Mouse (Mus musculus): ENCODE results near the gene Slx4ip. TPM values are rescaled to one million over a fixed set of nuclear protein-coding genes. Genes with fewer than 3 reads are reported as not detected.
A peak's percentile ranks its signal among the peaks of the same experiment; 100 is the strongest.

Gene Slx4ip
- polyA plus RNA-seq, 1 experiment from 2014 or later: 13.2 TPM

DNA sequence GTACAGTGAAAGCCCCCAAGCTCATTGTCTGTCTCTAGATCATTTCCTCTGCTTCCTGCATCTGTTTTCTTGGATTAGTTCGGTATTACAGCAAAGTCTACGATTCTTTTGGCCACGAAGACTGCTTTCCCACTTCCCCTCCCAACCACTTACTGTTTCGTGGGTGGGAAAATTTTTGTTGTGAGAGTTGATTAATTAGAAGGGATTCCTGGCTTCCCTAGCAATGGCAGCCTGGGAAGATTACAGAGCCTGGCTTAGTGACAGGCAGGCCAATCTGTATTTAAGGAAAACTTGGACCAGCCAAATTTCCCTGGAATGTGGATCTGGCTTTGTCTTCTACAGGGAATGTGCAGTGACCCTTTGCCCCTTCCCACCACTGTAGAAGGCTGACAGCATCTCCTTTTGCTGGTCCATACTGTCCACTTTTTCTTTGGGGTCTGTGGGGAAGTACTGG, 21.0 kb downstream of the Slx4ip start:
- Histone ChIP-seq H3K4me3 (no peak overlapping the region), H3K9me3 (no peaks in the 10 kb centered on the region), H3K9ac (replicated peaks) (no peak overlapping the region), H3K27ac (replicated peaks) (no peak overlapping the region), H3K4me2 (replicated peaks) (no peak overlapping the region), H3K27me3 (no peaks in the 10 kb centered on the region), H3K36me3 (no peaks in the 10 kb centered on the region), H3K4me1 (peaks cover 17% of the 10 kb centered on the region)
- WGBS: 12% methylated on average over 4 of the region's 4 CpGs
- ATAC-seq (ENCODE audit: low FRiP score, low read depth): no peak

GRCm38 (mm10) chr2:136913021-136913420, 22.0 kb downstream of the Slx4ip start:
- H3K27ac ChIP-seq (replicated peaks): 0 out of 2 replicates have a peak overlapping the region, but pooled peaks have one; percentile 25
- no peak overlapping the region for H3K9ac ChIP-seq (replicated peaks)
- ATAC-seq (ENCODE audit: low FRiP score, low read depth): no peak
- no peaks in the 10 kb centered on the region for H3K27me3 ChIP-seq
- no peaks in the 10 kb centered on the region for H3K36me3 ChIP-seq
- no peak overlapping the region for H3K4me3 ChIP-seq
- 15% methylated on average over 3 of the region's 3 CpGs for WGBS
- H3K9me3 ChIP-seq: no peaks in the 10 kb centered on the region
- H3K4me2 ChIP-seq (replicated peaks): no peak overlapping the region
- H3K4me1 ChIP-seq: peaks cover 17% of the 10 kb centered on the region

DNA sequence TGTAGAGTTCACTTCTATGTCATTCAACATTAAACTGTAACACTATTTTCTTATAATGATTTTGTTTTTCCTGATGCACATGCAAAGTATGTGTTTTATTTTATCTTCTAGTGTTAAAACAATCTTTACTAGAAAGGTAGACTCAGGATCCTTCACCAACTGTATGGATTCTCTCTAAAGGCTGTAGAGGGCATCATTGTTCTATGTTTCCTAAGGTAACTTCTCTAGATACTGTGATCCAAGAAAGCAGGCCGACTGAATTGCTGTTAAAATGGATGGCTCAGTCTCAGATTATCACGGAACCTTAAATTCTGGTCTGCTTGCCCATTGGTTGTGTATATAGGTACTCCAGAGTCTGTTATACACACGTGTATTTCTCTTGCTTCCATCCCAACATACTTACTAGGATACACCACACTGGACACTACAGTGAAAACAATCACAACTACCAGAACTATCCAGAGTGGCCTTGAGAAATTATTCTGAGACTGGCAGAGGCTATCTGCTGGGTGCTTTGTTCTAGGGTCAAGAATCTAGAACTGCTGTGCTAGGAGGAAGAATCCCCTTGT, 23.4 kb downstream of the Slx4ip start:
- ATAC-seq (ENCODE audit: low FRiP score, low read depth): no peak
- H3K4me1 ChIP-seq: peaks cover 17% of the 10 kb centered on the region
- H3K27ac ChIP-seq (replicated peaks): no peak overlapping the region
- H3K9ac ChIP-seq (replicated peaks): no peak overlapping the region
- no peaks in the 10 kb centered on the region for H3K9me3 ChIP-seq
- H3K4me3 ChIP-seq: no peak overlapping the region
- 47% methylated on average over 3 of the region's 3 CpGs for WGBS
- no peaks in the 10 kb centered on the region for H3K27me3 ChIP-seq
- no peaks in the 10 kb centered on the region for H3K36me3 ChIP-seq
- no peak overlapping the region for H3K4me2 ChIP-seq (replicated peaks)

DNA sequence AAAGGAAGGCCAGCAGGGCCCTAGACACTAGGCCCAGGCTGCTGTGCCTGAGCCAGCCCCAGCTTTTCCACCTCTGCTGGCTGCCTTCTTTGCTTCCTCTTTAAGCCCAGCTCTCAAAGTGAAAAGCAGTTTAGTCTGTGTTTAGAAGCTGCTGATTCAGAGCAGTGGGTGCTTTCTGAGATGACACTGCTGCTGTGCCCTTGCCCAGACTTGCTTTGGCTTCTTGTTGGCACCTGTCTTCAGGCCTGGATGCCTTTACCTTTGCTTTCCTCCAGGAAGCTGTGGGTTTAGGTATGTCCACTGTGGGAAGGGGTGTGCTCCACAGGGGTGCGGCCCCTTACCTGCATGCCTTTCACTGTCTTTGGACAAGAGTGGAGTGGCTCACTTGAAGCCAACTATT, 28.4 kb downstream of the Slx4ip start:
- Histone ChIP-seq H3K9me3 (no peaks in the 10 kb centered on the region), H3K4me3 (no peak overlapping the region), H3K27me3 (no peaks in the 10 kb centered on the region), H3K9ac (replicated peaks) (no peak overlapping the region), H3K4me2 (replicated peaks) (no peak overlapping the region), H3K36me3 (no peaks in the 10 kb centered on the region), H3K27ac (replicated peaks) (no peak overlapping the region), H3K4me1 (no peaks in the 10 kb centered on the region)
- WGBS: 100% methylated on average over 1 of the region's 1 CpGs
- no peak; the same call in 1 of the 2 replicates for ATAC-seq (ENCODE audit: low FRiP score, low read depth)

DNA sequence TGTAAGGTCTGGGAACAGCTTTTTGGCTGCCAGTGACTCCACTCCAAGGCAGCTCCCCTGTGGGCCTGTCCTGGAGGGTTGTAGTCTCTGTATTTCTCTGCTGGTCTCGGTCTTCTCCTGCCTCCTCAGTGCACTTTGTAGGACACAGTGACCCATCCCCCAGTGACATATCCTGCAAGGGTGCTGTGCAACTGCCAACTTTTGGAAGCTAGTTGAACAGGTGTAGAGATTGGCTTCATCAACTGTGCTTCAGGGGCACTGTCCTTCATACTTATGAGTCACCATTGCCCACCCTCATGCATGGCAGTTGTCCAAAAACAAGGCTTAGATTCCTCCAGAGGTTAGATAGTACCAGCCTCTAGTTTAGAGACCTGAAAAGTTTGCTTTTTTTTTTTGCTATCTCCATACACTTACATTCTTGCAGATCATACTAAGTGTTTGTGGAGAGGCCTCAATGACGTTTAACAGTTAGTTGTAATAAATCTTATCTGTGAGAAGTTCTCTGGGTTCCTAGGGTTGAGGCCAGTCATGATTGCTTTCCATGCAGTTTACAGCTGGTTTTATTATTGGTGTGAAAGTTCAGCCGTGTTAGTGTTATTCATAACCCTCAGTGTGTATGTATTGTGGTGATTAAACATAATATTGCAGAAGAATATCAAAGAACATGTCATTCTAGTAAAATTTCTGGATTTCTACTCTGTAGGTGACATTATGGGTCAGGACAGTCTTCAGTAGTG, 29.4 kb downstream of the Slx4ip start:
- Histone ChIP-seq H3K4me2 (replicated peaks) (no peak overlapping the region), H3K4me3 (no peak overlapping the region), H3K27ac (replicated peaks) (no peak overlapping the region), H3K9me3 (no peaks in the 10 kb centered on the region), H3K9ac (replicated peaks) (no peak overlapping the region), H3K4me1 (no peaks in the 10 kb centered on the region), H3K27me3 (no peaks in the 10 kb centered on the region), H3K36me3 (no peaks in the 10 kb centered on the region)
- WGBS: 89% methylated on average over 3 of the region's 3 CpGs
- ATAC-seq (ENCODE audit: low FRiP score, low read depth): no peak

DNA sequence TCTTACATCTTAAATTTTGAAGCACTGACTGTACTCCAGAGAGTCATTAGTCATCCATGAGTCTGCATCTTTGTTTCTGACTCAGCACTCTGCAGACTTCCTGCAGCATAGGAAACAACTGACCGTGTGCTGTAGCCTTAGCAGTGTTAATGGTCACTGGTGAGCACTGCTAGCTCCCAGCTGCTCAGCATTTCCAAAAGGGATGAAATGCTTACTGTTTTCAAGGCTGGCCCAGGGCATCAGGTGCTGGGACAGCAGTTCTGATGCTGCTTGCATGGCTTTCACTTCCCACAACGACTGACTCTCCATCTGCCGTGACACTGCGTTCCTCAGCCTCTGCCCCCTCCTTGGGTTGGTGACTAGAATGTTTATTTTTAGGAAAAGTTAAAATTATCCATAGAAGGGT, 30.0 kb downstream of the Slx4ip start:
- H3K9ac ChIP-seq (replicated peaks): no peak overlapping the region
- H3K36me3 ChIP-seq: no peaks in the 10 kb centered on the region
- H3K4me3 ChIP-seq: no peak overlapping the region
- ATAC-seq (ENCODE audit: low FRiP score, low read depth): 0 out of 2 replicates have a peak, but pooled peaks have one; percentile 34
- no peak overlapping the region for H3K27ac ChIP-seq (replicated peaks)
- H3K4me1 ChIP-seq: no peaks in the 10 kb centered on the region
- no peaks in the 10 kb centered on the region for H3K27me3 ChIP-seq
- 81% methylated on average over 4 of the region's 4 CpGs for WGBS
- H3K9me3 ChIP-seq: no peaks in the 10 kb centered on the region
- no peak overlapping the region for H3K4me2 ChIP-seq (replicated peaks)

DNA sequence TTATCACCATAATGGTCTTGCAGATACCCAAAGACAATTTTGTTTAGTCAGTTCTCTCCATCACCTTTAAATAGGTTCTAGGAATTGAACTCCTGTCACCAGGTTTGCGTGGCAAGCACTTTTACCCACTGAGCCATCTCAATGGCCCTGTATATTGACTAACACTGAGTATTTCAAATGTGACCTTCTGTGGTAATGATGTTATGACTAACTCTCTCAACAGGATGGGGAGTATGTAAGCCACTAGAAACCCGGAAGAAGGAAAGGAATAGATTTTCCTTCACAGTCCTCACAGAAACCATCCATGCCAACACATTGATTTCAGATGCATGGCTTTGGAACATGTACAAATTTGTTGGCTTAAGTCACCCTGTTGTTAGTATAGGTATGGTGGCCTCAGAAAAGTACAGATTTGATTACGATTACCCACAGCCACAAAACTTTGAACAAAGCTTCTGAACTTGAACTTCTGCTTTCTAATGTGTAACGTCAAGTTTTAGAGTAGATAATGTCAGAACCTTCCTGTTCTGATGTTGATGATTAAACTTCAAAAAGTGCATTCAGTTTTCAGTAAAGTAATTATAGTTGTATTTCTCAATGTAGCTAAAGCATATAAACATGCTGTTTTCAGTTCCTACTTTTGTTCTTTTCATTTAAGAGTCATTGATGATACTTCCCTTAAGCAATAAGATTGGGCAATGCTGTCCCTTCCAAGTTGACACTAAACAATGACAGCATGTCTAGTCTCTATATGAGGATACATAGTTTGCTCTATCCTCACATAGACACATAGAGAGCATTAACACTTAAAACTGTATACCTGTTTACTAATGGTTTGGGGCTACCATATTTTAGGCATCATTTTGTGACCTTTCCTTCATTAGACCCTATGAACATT, 45.6 kb downstream of the Slx4ip start:
- Histone ChIP-seq H3K9me3 (no peaks in the 10 kb centered on the region), H3K36me3 (no peaks in the 10 kb centered on the region), H3K9ac (replicated peaks) (no peak overlapping the region), H3K4me2 (replicated peaks) (no peak overlapping the region), H3K4me3 (no peak overlapping the region), H3K27ac (replicated peaks) (no peak overlapping the region), H3K27me3 (no peaks in the 10 kb centered on the region), H3K4me1 (no peaks in the 10 kb centered on the region)
- WGBS: 93% methylated on average over 4 of the region's 4 CpGs
- no peak for ATAC-seq (ENCODE audit: low FRiP score, low read depth)

DNA sequence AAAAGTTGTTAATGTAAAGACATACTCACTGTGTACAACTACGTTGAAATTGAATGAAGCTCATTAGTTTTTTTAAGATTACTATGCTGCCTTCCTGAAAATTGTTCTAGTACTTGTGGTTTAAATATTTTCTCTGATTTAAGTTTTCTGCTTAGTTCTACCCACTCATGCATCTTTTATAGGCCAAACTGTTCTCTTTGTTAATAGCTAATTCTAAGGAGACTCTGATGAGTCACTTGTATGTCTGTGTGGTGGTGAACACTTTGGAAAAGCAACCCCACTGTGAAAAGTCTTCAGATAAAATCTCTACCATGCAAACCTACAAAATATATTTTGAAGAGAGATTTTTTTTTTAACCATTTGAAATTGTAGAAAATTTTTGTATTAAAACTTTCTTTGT, 47.2 kb downstream of the Slx4ip start:
- no peak overlapping the region for H3K27ac ChIP-seq (replicated peaks)
- H3K4me2 ChIP-seq (replicated peaks): no peak overlapping the region
- ATAC-seq (ENCODE audit: low FRiP score, low read depth): no peak
- no peaks in the 10 kb centered on the region for H3K36me3 ChIP-seq
- H3K9ac ChIP-seq (replicated peaks): no peak overlapping the region
- WGBS: 91% methylated on average over 1 of the region's 1 CpGs
- no peaks in the 10 kb centered on the region for H3K27me3 ChIP-seq
- H3K4me1 ChIP-seq: no peaks in the 10 kb centered on the region
- H3K4me3 ChIP-seq: no peak overlapping the region
- no peaks in the 10 kb centered on the region for H3K9me3 ChIP-seq

GRCm38 (mm10) chr2:136946297-136946696, 55.3 kb downstream of the Slx4ip start:
- no peaks in the 10 kb centered on the region for H3K4me1 ChIP-seq
- no peak overlapping the region for H3K9ac ChIP-seq (replicated peaks)
- H3K4me2 ChIP-seq (replicated peaks): no peak overlapping the region
- no peaks in the 10 kb centered on the region for H3K36me3 ChIP-seq
- ATAC-seq (ENCODE audit: low FRiP score, low read depth): no peak
- 91% methylated on average over 5 of the region's 5 CpGs for WGBS
- H3K4me3 ChIP-seq: no peak overlapping the region
- H3K9me3 ChIP-seq: no peaks in the 10 kb centered on the region
- no peak overlapping the region for H3K27ac ChIP-seq (replicated peaks)
- no peaks in the 10 kb centered on the region for H3K27me3 ChIP-seq

DNA sequence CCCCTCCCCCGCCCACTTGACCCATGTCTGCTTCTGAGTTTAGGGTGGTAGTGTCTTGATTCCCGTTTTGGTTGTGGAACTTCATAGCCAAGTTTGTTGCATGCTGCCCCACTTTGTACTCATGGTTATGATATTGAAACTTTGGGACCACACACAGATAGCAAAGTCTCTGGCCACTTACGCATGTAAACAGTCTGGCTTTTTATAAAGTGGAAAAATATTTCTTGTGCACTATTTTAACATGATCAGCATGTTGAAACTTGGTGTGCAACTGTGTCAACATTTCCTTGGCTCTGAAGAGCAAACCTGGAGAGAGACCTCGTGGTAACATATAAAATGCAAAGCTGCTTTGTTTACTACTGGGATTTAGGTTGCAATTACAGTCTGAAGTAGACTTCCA, 56.5 kb downstream of the Slx4ip start:
- H3K4me3 ChIP-seq: no peak overlapping the region
- no peak overlapping the region for H3K27ac ChIP-seq (replicated peaks)
- H3K36me3 ChIP-seq: no peaks in the 10 kb centered on the region
- WGBS: 82% methylated on average over 4 of the region's 4 CpGs
- no peak for ATAC-seq (ENCODE audit: low FRiP score, low read depth)
- H3K4me2 ChIP-seq (replicated peaks): no peak overlapping the region
- no peak overlapping the region for H3K9ac ChIP-seq (replicated peaks)
- H3K4me1 ChIP-seq: no peaks in the 10 kb centered on the region
- no peaks in the 10 kb centered on the region for H3K9me3 ChIP-seq
- no peaks in the 10 kb centered on the region for H3K27me3 ChIP-seq

- Histone ChIP-seq H3K9ac (replicated peaks) (no peak overlapping the region), H3K4me2 (replicated peaks) (no peak overlapping the region), H3K27ac (replicated peaks) (no peak overlapping the region), H3K4me1 (no peaks in the 10 kb centered on the region), H3K36me3 (no peaks in the 10 kb centered on the region), H3K9me3 (no peaks in the 10 kb centered on the region), H3K27me3 (no peaks in the 10 kb centered on the region), H3K4me3 (no peak overlapping the region)
- 56% methylated on average over 5 of the region's 5 CpGs for WGBS
- no peak for ATAC-seq (ENCODE audit: low FRiP score, low read depth)
Observed at GRCm38 (mm10) chr2:136947937-136948336, 56.9 kb downstream of the Slx4ip start.

DNA sequence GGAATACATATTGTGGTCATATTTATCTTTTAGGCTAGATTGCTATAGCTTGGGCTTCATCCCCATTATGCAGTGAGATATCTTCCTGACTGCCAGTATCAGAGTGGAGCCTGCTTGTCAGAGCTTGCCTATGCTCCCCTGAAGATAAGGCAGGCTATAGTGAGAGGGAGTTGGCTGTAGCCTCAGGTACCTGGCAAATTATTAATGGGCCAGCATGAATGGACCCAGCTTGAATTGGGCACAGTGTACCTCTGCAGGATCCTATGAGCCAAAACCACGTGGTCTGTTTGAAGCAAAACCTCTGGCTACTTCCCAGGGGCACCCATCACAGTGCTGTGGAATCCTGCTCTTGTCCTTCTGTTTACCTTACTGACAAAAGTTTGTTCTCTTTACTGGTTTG, 61.2 kb downstream of the Slx4ip start:
- 66% methylated on average over 1 of the region's 1 CpGs for WGBS
- H3K36me3 ChIP-seq: no peaks in the 10 kb centered on the region
- no peaks in the 10 kb centered on the region for H3K27me3 ChIP-seq
- no peak for ATAC-seq (ENCODE audit: low FRiP score, low read depth)
- H3K4me1 ChIP-seq: no peaks in the 10 kb centered on the region
- H3K27ac ChIP-seq (replicated peaks): no peak overlapping the region
- no peaks in the 10 kb centered on the region for H3K9me3 ChIP-seq
- H3K4me3 ChIP-seq: no peak overlapping the region
- H3K9ac ChIP-seq (replicated peaks): no peak overlapping the region
- H3K4me2 ChIP-seq (replicated peaks): no peak overlapping the region

Measured in midbrain, embryonic 12.5 days (tissue).